Comparison of ENCODE assay signal across 8 mouse cellular contexts in genomic region chr10:81285694-81286450, GRCm38 (mm10). TPM values are rescaled to one million over a fixed set of nuclear protein-coding genes. Genes with fewer than 3 reads are reported as not detected.
DNase-seq lines count a peak whose midpoint lies in the region; ATAC-seq lines count a peak whose summit lies in the region.

No protein-coding gene starts in this region.

- H3K4me3 ChIP-seq in forebrain, embryonic 16.5 days (replicated peaks; ENCODE audit: low read length): peak overlapping the region; percentile 54
- peak overlapping the region; percentile 60 for H3K4me3 ChIP-seq in hindbrain, embryonic 10.5 days

- H3K27ac ChIP-seq in forebrain, embryonic 16.5 days (ENCODE audit: low read length): no peak overlapping the region
- peak overlapping the region; percentile 87 for H3K27ac ChIP-seq in hindbrain, embryonic 10.5 days

- peak overlapping the region; percentile 85 for H3K4me2 ChIP-seq in forebrain, embryonic 16.5 days (ENCODE audit: low read length)

- H3K9ac ChIP-seq in forebrain, embryonic 16.5 days (replicated peaks; ENCODE audit: low read depth, low read length): peak overlapping the region; percentile 73

- H3K36me3 ChIP-seq in forebrain, embryonic 16.5 days (ENCODE audit: control insufficient read depth, insufficient read depth): no peaks in the 10 kb centered on the region
- no peaks in the 10 kb centered on the region for H3K36me3 ChIP-seq in hindbrain, embryonic 10.5 days

- peak; percentile 93 for DNase-seq in Muller cell, postnatal 12 days (ENCODE audit: inconsistent ontology term)
- peak; percentile 88 to 92 for DNase-seq in cerebellum, adult 18-20 months
- DNase-seq in hindbrain, embryonic 10.5 days (ENCODE audit: low spot score): peak; percentile 93
- peak; percentile 91 for DNase-seq in layer of hippocampus, postnatal 10 days (ENCODE audit: low spot score in 2 of 2)
- DNase-seq in lung, postnatal 36 days: peak; percentile 95
- peak; percentile 93 for DNase-seq in retina, embryonic 14.5 days (ENCODE audit: low spot score)
- peak; percentile 96 to 97 for DNase-seq in thymus, postnatal 36 days

- peaks cover 6% of the 10 kb centered on the region for H3K27me3 ChIP-seq in forebrain, embryonic 16.5 days (replicated peaks; ENCODE audit: control insufficient read depth, insufficient read depth, low read length)
- H3K27me3 ChIP-seq in hindbrain, embryonic 10.5 days (ENCODE audit: insufficient read depth, poor library complexity, severe bottlenecking): peaks cover 79% of the 10 kb centered on the region

- 2% methylated on average over 54 of the region's 54 CpGs for WGBS in forebrain, embryonic 16.5 days
- WGBS in hindbrain, embryonic 10.5 days: 2% methylated on average over 54 of the region's 54 CpGs

- H3K9me3 ChIP-seq in forebrain, embryonic 16.5 days (ENCODE audit: control insufficient read depth, low read length): no peaks in the 10 kb centered on the region
- no peaks in the 10 kb centered on the region for H3K9me3 ChIP-seq in hindbrain, embryonic 10.5 days

- peak; percentile 86 for ATAC-seq in forebrain, embryonic 16.5 days

- H3K4me1 ChIP-seq in forebrain, embryonic 16.5 days (replicated peaks; ENCODE audit: control insufficient read depth, insufficient read depth, low read length): peaks cover 23% of the 10 kb centered on the region
- peaks cover 39% of the 10 kb centered on the region for H3K4me1 ChIP-seq in hindbrain, embryonic 10.5 days (replicated peaks)

RNA-seq across cellular contexts. Expression of gene Tjp3, which starts 5.5 kb away (rescaled TPM):
- 7.3 and 8.3 TPM in 2 replicates for polyA plus RNA-seq in forebrain, embryonic 16.5 days (2015; fragmentation: Nextera tagmentation; extraction: Ambion mirVana)
- polyA plus RNA-seq in hindbrain, embryonic 10.5 days (2016; fragmentation: Nextera tagmentation; extraction: Ambion mirVana): 7.0 and 9.0 TPM in 2 replicates
- 1 to 10 TPM; 1.4 to 2.3 TPM for total RNA-seq in layer of hippocampus, postnatal 10 days (2021)

RNA-seq across cellular contexts. Expression of gene Pip5k1c, which starts 6.9 kb away (rescaled TPM):
- polyA plus RNA-seq in forebrain, embryonic 16.5 days (2015; fragmentation: Nextera tagmentation; extraction: Ambion mirVana): 138 and 143 TPM in 2 replicates
- 62.1 and 78.5 TPM in 2 replicates for polyA plus RNA-seq in hindbrain, embryonic 10.5 days (2016; fragmentation: Nextera tagmentation; extraction: Ambion mirVana)
- total RNA-seq in layer of hippocampus, postnatal 10 days (2021): 100 to 1,000 TPM; 305 to 311 TPM

RNA-seq across cellular contexts. Expression of gene Apba3, which starts 19.1 kb away (rescaled TPM):
- 39.1 and 41.6 TPM in 2 replicates for polyA plus RNA-seq in forebrain, embryonic 16.5 days (2015; fragmentation: Nextera tagmentation; extraction: Ambion mirVana)
- 46.2 and 54.6 TPM in 2 replicates for polyA plus RNA-seq in hindbrain, embryonic 10.5 days (2016; fragmentation: Nextera tagmentation; extraction: Ambion mirVana)
- 10 to 100 TPM; 31.3 to 37.4 TPM for total RNA-seq in layer of hippocampus, postnatal 10 days (2021)

RNA-seq across cellular contexts. Expression of gene Mrpl54, which starts 19.1 kb away (rescaled TPM):
- polyA plus RNA-seq in forebrain, embryonic 16.5 days (2015; fragmentation: Nextera tagmentation; extraction: Ambion mirVana): 84.0 and 90.1 TPM in 2 replicates
- polyA plus RNA-seq in hindbrain, embryonic 10.5 days (2016; fragmentation: Nextera tagmentation; extraction: Ambion mirVana): 238 and 239 TPM in 2 replicates
- 10 to 100 TPM; 36.1 to 42.5 TPM for total RNA-seq in layer of hippocampus, postnatal 10 days (2021)

RNA-seq across cellular contexts. Expression of gene Matk, which starts 33.1 kb away (rescaled TPM):
- 28.8 and 44.2 TPM in 2 replicates for polyA plus RNA-seq in forebrain, embryonic 16.5 days (2015; fragmentation: Nextera tagmentation; extraction: Ambion mirVana)
- 3.9 and 4.9 TPM in 2 replicates for polyA plus RNA-seq in hindbrain, embryonic 10.5 days (2016; fragmentation: Nextera tagmentation; extraction: Ambion mirVana)
- 100 to 1,000 TPM; 222 to 266 TPM for total RNA-seq in layer of hippocampus, postnatal 10 days (2021)
